Mouse (Mus musculus): ENCODE results near the gene Gpx8. TPM values are rescaled to one million over a fixed set of nuclear protein-coding genes. Genes with fewer than 3 reads are reported as not detected.

The Gpx8 gene
- polyA plus RNA-seq, 1 experiment from 2014 or later: 40.5 TPM

DNA sequence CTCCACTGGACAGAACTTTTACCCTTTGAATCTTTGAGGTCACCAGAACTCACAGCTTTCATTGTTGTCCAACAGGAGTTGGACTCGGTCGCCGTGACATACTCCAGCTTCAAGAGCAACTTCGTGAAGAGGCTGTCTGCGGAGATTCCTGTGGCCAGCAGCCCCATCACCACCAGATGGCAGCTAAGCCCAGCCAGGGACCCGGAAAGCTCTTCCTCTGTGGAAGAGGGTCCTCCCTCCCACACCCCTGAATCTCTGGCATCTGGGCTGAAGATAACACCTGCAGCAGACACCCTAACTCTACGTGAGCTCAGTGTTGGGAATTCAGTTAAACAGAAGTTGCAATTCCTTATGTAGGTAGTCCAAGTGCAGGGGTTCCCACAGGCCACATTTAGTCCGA lies 9.6 kb upstream of the Gpx8 start:
- 39% methylated on average over 8 of the region's 8 CpGs for WGBS
- Histone ChIP-seq H3K27ac (ENCODE audit: low read length) (no peak overlapping the region), H3K4me1 (ENCODE audit: control insufficient read depth, insufficient read depth, low read length) (no peaks in the 10 kb centered on the region), H3K36me3 (ENCODE audit: control insufficient read depth, insufficient read depth, low read length) (no peaks in the 10 kb centered on the region), H3K27me3 (ENCODE audit: control insufficient read depth, insufficient read depth, low read depth, low read length) (no peaks in the 10 kb centered on the region), H3K9me3 (replicated peaks; ENCODE audit: control insufficient read depth, low read length, poor library complexity, severe bottlenecking) (no peaks in the 10 kb centered on the region), H3K4me2 (ENCODE audit: low read length) (no peak overlapping the region), H3K4me3 (ENCODE audit: low read depth, low read length) (no peak overlapping the region), H3K9ac (ENCODE audit: low read depth, low read length) (no peak overlapping the region)
- 0 out of 2 replicates have a peak, but pooled peaks have one; percentile 32 for ATAC-seq

DNA sequence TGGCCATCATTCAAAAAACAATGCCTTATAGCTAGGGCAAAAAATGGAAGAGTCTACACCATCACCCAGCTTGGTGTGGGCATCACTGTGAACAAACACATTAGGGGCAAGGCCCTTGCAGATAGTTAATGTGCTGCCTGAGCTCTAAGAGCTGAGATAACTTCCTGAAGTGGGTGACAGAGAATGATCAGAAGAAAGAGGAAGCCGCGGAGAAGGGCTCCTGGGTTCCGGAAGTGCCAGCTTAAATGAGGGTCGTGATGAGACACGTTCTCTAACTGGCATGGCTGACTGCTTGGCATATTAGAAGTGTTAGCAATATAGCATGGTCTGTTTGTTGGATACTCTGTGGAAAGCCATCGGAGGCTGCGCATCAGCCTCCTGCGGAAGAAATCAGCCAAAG lies 8.0 kb upstream of the Gpx8 start:
- no peaks in the 10 kb centered on the region for H3K27me3 ChIP-seq (ENCODE audit: control insufficient read depth, insufficient read depth, low read depth, low read length)
- H3K9me3 ChIP-seq (replicated peaks; ENCODE audit: control insufficient read depth, low read length, poor library complexity, severe bottlenecking): no peaks in the 10 kb centered on the region
- no peak overlapping the region for H3K4me2 ChIP-seq (ENCODE audit: low read length)
- H3K36me3 ChIP-seq (ENCODE audit: control insufficient read depth, insufficient read depth, low read length): no peaks in the 10 kb centered on the region
- ATAC-seq: no peak
- H3K9ac ChIP-seq (ENCODE audit: low read depth, low read length): no peak overlapping the region
- WGBS: 96% methylated on average over 8 of the region's 8 CpGs
- H3K4me3 ChIP-seq (ENCODE audit: low read depth, low read length): no peak overlapping the region
- H3K27ac ChIP-seq (ENCODE audit: low read length): no peak overlapping the region
- H3K4me1 ChIP-seq (ENCODE audit: control insufficient read depth, insufficient read depth, low read length): no peaks in the 10 kb centered on the region

DNA sequence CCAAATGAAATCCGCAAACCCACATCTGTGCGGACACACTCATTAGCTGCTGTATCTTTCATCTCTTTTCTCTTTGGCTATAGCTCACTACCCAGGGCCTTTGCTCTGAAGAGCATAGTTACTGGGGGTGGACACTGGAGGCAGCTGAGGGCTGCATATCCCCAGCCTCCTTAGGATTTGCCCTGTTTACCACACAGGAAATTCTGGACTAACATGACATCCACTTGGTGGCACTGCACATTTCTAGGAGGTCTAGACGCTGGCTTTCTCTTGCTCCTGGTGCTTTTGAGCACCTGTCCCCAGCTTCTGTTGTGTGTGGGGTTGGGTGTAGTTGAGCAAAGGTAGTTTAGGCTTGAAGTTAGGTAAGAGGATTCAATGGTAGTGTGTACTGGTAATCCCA lies 1.4 kb upstream of the Gpx8 start:
- WGBS: 69% methylated on average over 3 of the region's 3 CpGs
- H3K9ac ChIP-seq (ENCODE audit: low read depth, low read length): no peak overlapping the region

DNA sequence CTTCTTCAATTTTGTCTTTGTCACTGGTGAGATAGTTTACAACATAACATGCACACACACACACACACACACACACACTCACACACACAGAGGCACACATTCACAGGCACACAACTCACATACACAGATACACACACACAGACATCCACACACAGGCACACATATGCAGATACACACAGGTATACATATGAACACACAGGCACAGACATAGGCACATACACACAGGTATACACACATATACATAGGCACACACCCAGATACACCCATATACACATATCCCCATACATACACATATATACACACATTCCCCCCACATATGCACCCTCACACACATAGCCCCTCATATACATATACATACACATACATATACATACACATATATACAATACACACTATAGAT lies 808 bp upstream of the Gpx8 start:
- no peaks in the 10 kb centered on the region for H3K9me3 ChIP-seq (replicated peaks; ENCODE audit: control insufficient read depth, low read length, poor library complexity, severe bottlenecking)
- no peak overlapping the region for H3K9ac ChIP-seq (ENCODE audit: low read depth, low read length)
- no peaks in the 10 kb centered on the region for H3K27me3 ChIP-seq (ENCODE audit: control insufficient read depth, insufficient read depth, low read depth, low read length)
- no peak overlapping the region for H3K4me3 ChIP-seq (ENCODE audit: low read depth, low read length)
- H3K27ac ChIP-seq (ENCODE audit: low read length): no peak overlapping the region
- peak overlapping the region; percentile 81; the same call in 1 of the 2 replicates for H3K4me2 ChIP-seq (ENCODE audit: low read length)
- ATAC-seq: peak; percentile 87
- no peaks in the 10 kb centered on the region for H3K36me3 ChIP-seq (ENCODE audit: control insufficient read depth, insufficient read depth, low read length)
- no peaks in the 10 kb centered on the region for H3K4me1 ChIP-seq (ENCODE audit: control insufficient read depth, insufficient read depth, low read length)

More for the DNA sequence above, 1.4 kb upstream of the Gpx8 start:
- Histone ChIP-seq H3K27ac (ENCODE audit: low read length) (no peak overlapping the region), H3K27me3 (ENCODE audit: control insufficient read depth, insufficient read depth, low read depth, low read length) (no peaks in the 10 kb centered on the region), H3K4me3 (ENCODE audit: low read depth, low read length) (no peak overlapping the region), H3K4me1 (ENCODE audit: control insufficient read depth, insufficient read depth, low read length) (no peaks in the 10 kb centered on the region), H3K36me3 (ENCODE audit: control insufficient read depth, insufficient read depth, low read length) (no peaks in the 10 kb centered on the region), H3K9me3 (replicated peaks; ENCODE audit: control insufficient read depth, low read length, poor library complexity, severe bottlenecking) (no peaks in the 10 kb centered on the region), H3K4me2 (ENCODE audit: low read length) (no peak overlapping the region)
- no peak for ATAC-seq

DNA sequence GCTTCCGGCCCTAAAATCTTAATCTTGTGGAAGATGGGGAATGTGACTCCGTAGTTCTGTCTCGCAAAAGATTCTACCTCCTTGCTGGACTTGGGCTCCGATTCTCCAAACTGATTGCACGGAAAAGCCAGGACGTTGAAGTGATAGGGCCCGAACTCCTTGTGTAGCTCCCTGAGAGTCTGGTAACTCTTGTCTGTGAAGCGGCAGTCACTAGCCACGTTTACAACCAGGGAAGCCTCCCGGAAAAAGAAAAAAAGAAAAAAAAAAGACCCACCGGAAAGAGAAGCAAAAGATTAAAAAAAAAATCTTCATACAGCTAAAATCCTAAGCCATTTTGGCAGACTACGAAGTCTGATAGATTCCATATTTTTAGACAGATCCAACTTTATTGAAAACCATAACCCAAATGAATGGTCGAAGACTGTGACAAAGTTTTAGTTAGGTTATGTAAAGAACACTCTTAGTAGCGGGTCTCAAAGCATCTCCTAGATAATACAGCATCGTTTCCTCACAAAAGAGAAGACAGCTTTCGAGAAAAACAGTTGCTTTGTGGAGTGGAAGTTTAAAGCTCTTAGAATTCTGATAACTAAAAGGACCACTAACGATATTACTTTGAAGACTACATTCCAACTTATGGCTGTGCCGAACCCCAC lies 626 bp downstream of the Gpx8 start:
- peak overlapping the region; percentile 31; the same call in 1 of the 2 replicates for H3K27ac ChIP-seq (ENCODE audit: low read length)
- H3K4me2 ChIP-seq (ENCODE audit: low read length): peak overlapping the region; percentile 81
- H3K27me3 ChIP-seq (ENCODE audit: control insufficient read depth, insufficient read depth, low read depth, low read length): no peaks in the 10 kb centered on the region
- WGBS: 18% methylated on average over 18 of the region's 18 CpGs
- peak overlapping the region; percentile 50 for H3K4me3 ChIP-seq (ENCODE audit: low read depth, low read length)
- no peaks in the 10 kb centered on the region for H3K36me3 ChIP-seq (ENCODE audit: control insufficient read depth, insufficient read depth, low read length)
- H3K9me3 ChIP-seq (replicated peaks; ENCODE audit: control insufficient read depth, low read length, poor library complexity, severe bottlenecking): no peaks in the 10 kb centered on the region
- no peaks in the 10 kb centered on the region for H3K4me1 ChIP-seq (ENCODE audit: control insufficient read depth, insufficient read depth, low read length)
- ATAC-seq: no peak
- peak overlapping the region; percentile 59; the same call in 1 of the 2 replicates for H3K9ac ChIP-seq (ENCODE audit: low read depth, low read length)

DNA sequence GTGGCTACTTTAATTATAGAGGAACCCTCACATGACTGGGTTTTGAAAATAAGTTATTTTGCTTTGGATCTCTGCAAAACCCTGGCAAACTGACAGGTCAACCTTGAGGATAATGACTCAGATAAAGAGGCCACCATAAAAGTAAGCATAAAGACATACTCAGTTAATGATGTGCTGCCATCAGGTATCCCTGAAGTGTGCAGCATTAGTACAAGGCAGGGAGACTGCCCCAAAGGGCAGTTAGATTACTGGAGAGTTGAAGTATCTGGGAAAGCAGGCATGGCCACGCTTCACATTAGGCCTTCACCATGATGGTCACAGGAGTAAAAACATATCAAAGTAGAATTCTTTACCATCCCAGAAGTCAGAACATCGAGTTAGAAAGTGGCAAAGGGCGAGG lies 1.3 kb downstream of the Gpx8 start:
- Histone ChIP-seq H3K4me2 (ENCODE audit: low read length) (peak overlapping the region; percentile 81), H3K4me1 (ENCODE audit: control insufficient read depth, insufficient read depth, low read length) (no peaks in the 10 kb centered on the region), H3K27me3 (ENCODE audit: control insufficient read depth, insufficient read depth, low read depth, low read length) (no peaks in the 10 kb centered on the region), H3K9me3 (replicated peaks; ENCODE audit: control insufficient read depth, low read length, poor library complexity, severe bottlenecking) (no peaks in the 10 kb centered on the region), H3K36me3 (ENCODE audit: control insufficient read depth, insufficient read depth, low read length) (no peaks in the 10 kb centered on the region), H3K27ac (ENCODE audit: low read length) (no peak overlapping the region), H3K9ac (ENCODE audit: low read depth, low read length) (no peak overlapping the region), H3K4me3 (ENCODE audit: low read depth, low read length) (no peak overlapping the region)
- WGBS: 84% methylated on average over 3 of the region's 3 CpGs
- ATAC-seq: no peak

DNA sequence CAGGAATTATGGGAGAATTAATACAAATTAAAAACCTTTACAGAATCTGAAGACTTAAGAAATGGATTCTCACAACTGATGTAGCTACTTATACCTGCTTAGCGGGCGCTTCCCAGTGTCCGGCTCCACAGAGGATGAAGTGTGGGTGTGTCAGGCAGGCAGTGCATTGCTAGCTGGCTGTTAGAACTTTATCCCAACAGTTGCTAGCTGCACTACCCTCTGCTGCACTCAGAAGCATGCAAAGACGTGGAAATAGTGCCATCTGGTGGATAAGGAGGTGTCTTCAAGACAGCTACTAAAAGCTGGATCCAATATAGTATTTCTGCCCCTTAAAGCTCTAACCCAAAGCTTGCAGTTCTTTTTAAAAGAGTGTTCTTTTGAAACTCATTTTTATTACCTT lies 10.4 kb downstream of the Gpx8 start:
- no peaks in the 10 kb centered on the region for H3K9me3 ChIP-seq (replicated peaks; ENCODE audit: control insufficient read depth, low read length, poor library complexity, severe bottlenecking)
- peaks cover 17% of the 10 kb centered on the region for H3K4me1 ChIP-seq (ENCODE audit: control insufficient read depth, insufficient read depth, low read length)
- H3K27ac ChIP-seq (ENCODE audit: low read length): no peak overlapping the region
- peak; percentile 86 for ATAC-seq
- H3K4me3 ChIP-seq (ENCODE audit: low read depth, low read length): peak overlapping the region; percentile 54; the same call in 1 of the 2 replicates
- under 1% methylated on average over 4 of the region's 4 CpGs for whole genome bisulfite sequencing
- peak overlapping the region; percentile 99 for H3K4me2 ChIP-seq (ENCODE audit: low read length)
- H3K27me3 ChIP-seq (ENCODE audit: control insufficient read depth, insufficient read depth, low read depth, low read length): peaks cover 21% of the 10 kb centered on the region
- no peaks in the 10 kb centered on the region for H3K36me3 ChIP-seq (ENCODE audit: control insufficient read depth, insufficient read depth, low read length)
- no peak overlapping the region for H3K9ac ChIP-seq (ENCODE audit: low read depth, low read length)

DNA sequence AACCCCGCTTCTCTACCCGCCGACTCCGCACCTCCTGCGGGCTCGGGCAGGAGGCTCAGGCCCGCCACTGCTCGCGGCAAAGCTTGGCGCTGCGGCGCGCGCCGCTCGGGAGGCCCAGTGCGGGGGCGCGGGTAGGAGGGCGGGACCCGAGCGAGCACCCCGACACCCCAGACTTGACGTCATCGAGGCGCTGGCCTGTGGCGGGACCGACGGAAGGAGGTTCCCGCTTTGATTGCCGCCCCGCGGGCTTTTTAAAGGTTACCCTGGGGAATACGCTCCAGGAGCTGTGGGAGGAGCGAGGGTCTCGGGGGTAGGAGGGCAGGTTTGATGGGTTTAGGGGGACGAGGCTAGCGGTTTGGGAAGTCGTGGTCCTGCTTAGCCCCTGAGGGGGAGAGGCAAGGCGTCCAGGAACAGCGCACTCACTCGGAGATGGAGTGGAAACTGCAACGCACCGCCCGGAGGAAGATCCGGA lies 11.2 kb downstream of the Gpx8 start, which contains the start of gene Cdc20b:
TSS of gene Cdc20b (plus strand) at position 162 of the 472 bp plus-strand sequence.
- Histone ChIP-seq H3K36me3 (ENCODE audit: control insufficient read depth, insufficient read depth, low read length) (no peaks in the 10 kb centered on the region), H3K4me3 (ENCODE audit: low read depth, low read length) (peak within 1 kb of the TSS; percentile 54), H3K27ac (ENCODE audit: low read length) (no peak within 1 kb of the TSS), H3K9ac (ENCODE audit: low read depth, low read length) (peak within 1 kb of the TSS; percentile 59), H3K27me3 (ENCODE audit: control insufficient read depth, insufficient read depth, low read depth, low read length) (peaks cover 21% of the 10 kb centered on the region), H3K4me2 (ENCODE audit: low read length) (peak within 1 kb of the TSS; percentile 99), H3K9me3 (replicated peaks; ENCODE audit: control insufficient read depth, low read length, poor library complexity, severe bottlenecking) (no peaks in the 10 kb centered on the region), H3K4me1 (ENCODE audit: control insufficient read depth, insufficient read depth, low read length) (peaks cover 17% of the 10 kb centered on the region)
- under 1% methylated on average over 46 of the region's 46 CpGs for WGBS
- ATAC-seq: 0 out of 2 replicates have a peak, but pooled peaks have one; percentile 15

DNA sequence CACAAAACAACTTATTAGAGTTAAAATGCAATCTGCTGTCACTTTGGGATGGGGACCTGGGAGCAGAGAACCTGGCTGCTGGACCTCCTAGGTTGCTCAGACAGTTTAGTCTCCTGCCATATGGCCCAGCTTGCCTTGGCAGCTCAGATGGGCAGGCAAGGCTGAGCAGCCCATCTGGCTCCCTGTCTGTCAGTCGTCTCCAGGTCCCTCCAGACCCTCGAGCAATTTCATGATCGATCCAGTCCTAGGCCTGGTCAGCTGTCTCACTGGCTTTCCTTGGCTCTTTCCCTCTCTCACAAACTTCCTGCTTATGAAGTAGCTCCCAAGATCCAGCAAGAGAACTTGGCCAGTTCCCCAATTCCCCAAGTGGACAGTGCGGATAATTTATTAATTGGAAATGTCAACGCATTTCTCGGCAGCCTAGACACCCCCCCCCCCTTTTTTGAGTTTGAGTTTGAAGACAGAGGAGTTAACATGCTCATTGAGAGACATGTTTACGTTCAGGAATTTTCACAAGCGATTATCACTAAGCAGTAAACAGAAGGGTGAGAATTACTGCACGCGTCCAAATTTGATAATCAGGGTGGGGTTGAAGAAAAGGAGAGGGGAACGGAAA lies 11.8 kb downstream of the Gpx8 start:
- Histone ChIP-seq H3K27ac (ENCODE audit: low read length) (no peak overlapping the region), H3K9ac (ENCODE audit: low read depth, low read length) (peak overlapping the region; percentile 59), H3K27me3 (ENCODE audit: control insufficient read depth, insufficient read depth, low read depth, low read length) (peaks cover 21% of the 10 kb centered on the region), H3K9me3 (replicated peaks; ENCODE audit: control insufficient read depth, low read length, poor library complexity, severe bottlenecking) (no peaks in the 10 kb centered on the region), H3K4me1 (ENCODE audit: control insufficient read depth, insufficient read depth, low read length) (peaks cover 17% of the 10 kb centered on the region), H3K4me3 (ENCODE audit: low read depth, low read length) (peak overlapping the region; percentile 54), H3K36me3 (ENCODE audit: control insufficient read depth, insufficient read depth, low read length) (no peaks in the 10 kb centered on the region), H3K4me2 (ENCODE audit: low read length) (peak overlapping the region; percentile 99)
- WGBS: 3% methylated on average over 11 of the region's 11 CpGs
- ATAC-seq: no peak
